Mouse (Mus musculus) limb, embryonic 15.5 days (tissue): Measurements from ENCODE around the gene St3gal5. TPM values are rescaled to one million over a fixed set of nuclear protein-coding genes. Genes with fewer than 3 reads are reported as not detected.
A peak's percentile ranks its signal among the peaks of the same experiment; 100 is the strongest.
"Not testable (repeated sequence)": the region's sequence is repeated elsewhere in the genome, so short reads cannot be mapped to it uniquely, and the experiment has no call there.

Experiments used
- ATAC-seq: fragments of 200-750 bp; cut with Nextera tagmentation; 2 replicates; pipeline ENCODE4 v1.8.0; 2017; ENCODE audit warnings: low read depth, moderate TSS enrichment; ENCODE audit not compliant: insufficient number of reproducible peaks, low FRiP score, low TSS enrichment
- H3K27ac ChIP-seq: fragments of 300-500 bp; sonication (generic); 2 replicates; pipeline ENCODE4 v1.5.1; 2015; ENCODE audit warnings: moderate library complexity, mild to moderate bottlenecking, inconsistent platforms
- H3K27me3 ChIP-seq: fragments of 300-500 bp; sonication (generic); 2 replicates; pipeline ENCODE4 v1.6.1; 2015; ENCODE audit warnings: inconsistent platforms
- H3K36me3 ChIP-seq: fragments of 300-500 bp; sonication (generic); 2 replicates; pipeline ENCODE4 v1.6.1; 2015; ENCODE audit warnings: inconsistent platforms
- H3K4me1 ChIP-seq: fragments of 300-500 bp; sonication (generic); 2 replicates; pipeline ENCODE4 v1.6.1; 2015; ENCODE audit warnings: inconsistent platforms
- H3K4me2 ChIP-seq: fragments of 300-500 bp; sonication (generic); 2 replicates; pipeline ENCODE4 v1.6.1; 2015; ENCODE audit warnings: mild to moderate bottlenecking, inconsistent platforms
- H3K4me3 ChIP-seq: fragments of 300-500 bp; sonication (generic); 2 replicates; pipeline ENCODE4 v1.5.1; 2015; ENCODE audit warnings: mild to moderate bottlenecking, inconsistent platforms
- H3K9ac ChIP-seq: fragments of 300-500 bp; sonication (generic); 2 replicates; pipeline ENCODE4 v1.6.1; 2015; ENCODE audit warnings: inconsistent platforms
- H3K9me3 ChIP-seq: fragments of 300-500 bp; sonication (generic); 2 replicates; pipeline ENCODE4 v1.6.1; 2016; ENCODE audit warnings: inconsistent platforms
- WGBS: fragments of 180-500 bp; shearing (Covaris S2); methylation state at CpG from one replicate; pipeline ENCODE4 v1.1.7; 2015; 5-methylcytosine and 5-hydroxymethylcytosine counted together
- polyA plus RNA-seq: library from polyadenylated mRNA; unstranded; fragments of >200 nt; fragmentation: Nextera tagmentation; extraction: Ambion mirVana; gene quantifications from 2 replicates; pipeline ENCODE4 v1.2.1, GENCODE M21; 2015

The St3gal5 gene
- 31.0 and 36.0 TPM in 2 replicates for polyA plus RNA-seq

DNA sequence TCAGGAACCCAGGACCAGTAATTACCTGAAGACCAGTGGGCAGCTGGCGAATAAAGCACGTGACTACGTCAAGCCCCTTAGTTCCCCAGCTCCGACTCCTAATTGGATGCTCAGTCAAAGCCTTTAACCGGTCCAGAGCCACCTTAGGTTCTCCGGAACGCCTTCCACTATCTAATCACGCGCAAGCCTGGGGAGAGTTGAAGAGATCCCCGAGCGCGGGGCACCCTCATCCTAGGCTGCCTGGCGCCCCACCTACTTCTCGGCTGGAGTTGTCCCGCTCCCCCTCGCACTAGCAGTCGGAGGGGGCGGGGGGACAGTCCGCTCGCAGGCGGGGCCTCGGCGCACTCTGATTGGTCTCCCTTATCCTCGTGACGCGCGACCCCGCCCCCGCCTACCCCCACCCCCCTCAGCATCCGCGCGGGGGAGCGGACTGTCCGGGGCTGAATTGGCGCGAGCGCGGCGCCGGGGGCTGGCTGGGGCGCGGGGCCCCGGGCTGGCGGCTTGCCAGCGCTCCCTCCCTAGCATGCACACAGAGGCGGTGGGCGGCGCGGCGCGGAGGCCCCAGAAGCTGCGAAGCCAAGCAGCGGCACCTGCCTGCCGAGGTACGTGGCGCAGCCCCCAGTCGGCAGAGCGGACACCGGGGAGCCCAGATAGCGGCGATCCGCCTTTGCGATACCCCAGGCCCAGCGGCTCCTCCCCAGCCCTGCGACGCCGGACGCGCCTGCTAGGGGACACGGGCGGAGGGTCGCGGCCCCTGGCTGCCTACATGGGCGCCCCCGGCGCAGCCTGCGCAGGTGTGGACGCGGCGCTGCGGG lies at the start of gene St3gal5:
St3gal5 (plus strand) TSS at position 412 of the 815 bp plus-strand sequence.
- Histone ChIP-seq H3K4me2 (peak within 1 kb of the TSS; percentile 99), H3K4me3 (peak within 1 kb of the TSS; percentile 78), H3K27me3 (no peaks in the 10 kb centered on the region), H3K9me3 (no peaks in the 10 kb centered on the region), H3K9ac (peak within 1 kb of the TSS; percentile 60), H3K4me1 (peaks cover 27% of the 10 kb centered on the region; the same call in 1 of the 2 replicates), H3K36me3 (no peaks in the 10 kb centered on the region), H3K27ac (peak within 1 kb of the TSS; percentile 84)
- ATAC-seq: peak; percentile 97
- WGBS: under 1% methylated on average over 72 of the region's 81 CpGs

GRCm38 (mm10) chr6:72048643-72049042 lies 48.7 kb upstream of the St3gal5 start:
- no peak overlapping the region for H3K4me3 ChIP-seq
- 82% methylated on average over 5 of the region's 5 CpGs for WGBS
- no peak for ATAC-seq

GRCm38 (mm10) chr6:72049941-72050340 lies 47.5 kb upstream of the St3gal5 start:
- Histone ChIP-seq H3K27ac (no peak overlapping the region), H3K4me1 (peaks cover 3% of the 10 kb centered on the region; the same call in 1 of the 2 replicates), H3K36me3 (no peaks in the 10 kb centered on the region), H3K27me3 (no peaks in the 10 kb centered on the region), H3K9ac (no peak overlapping the region), H3K4me2 (no peak overlapping the region), H3K9me3 (no peaks in the 10 kb centered on the region), H3K4me3 (no peak overlapping the region)
- 83% methylated on average over 6 of the region's 6 CpGs for WGBS
- no peak for ATAC-seq

More at GRCm38 (mm10) chr6:72048643-72049042, 48.7 kb upstream of the St3gal5 start:
- Histone ChIP-seq H3K9me3 (no peaks in the 10 kb centered on the region), H3K27me3 (no peaks in the 10 kb centered on the region), H3K4me2 (no peak overlapping the region), H3K4me1 (peaks cover 3% of the 10 kb centered on the region; the same call in 1 of the 2 replicates), H3K36me3 (no peaks in the 10 kb centered on the region), H3K27ac (no peak overlapping the region), H3K9ac (no peak overlapping the region)

DNA sequence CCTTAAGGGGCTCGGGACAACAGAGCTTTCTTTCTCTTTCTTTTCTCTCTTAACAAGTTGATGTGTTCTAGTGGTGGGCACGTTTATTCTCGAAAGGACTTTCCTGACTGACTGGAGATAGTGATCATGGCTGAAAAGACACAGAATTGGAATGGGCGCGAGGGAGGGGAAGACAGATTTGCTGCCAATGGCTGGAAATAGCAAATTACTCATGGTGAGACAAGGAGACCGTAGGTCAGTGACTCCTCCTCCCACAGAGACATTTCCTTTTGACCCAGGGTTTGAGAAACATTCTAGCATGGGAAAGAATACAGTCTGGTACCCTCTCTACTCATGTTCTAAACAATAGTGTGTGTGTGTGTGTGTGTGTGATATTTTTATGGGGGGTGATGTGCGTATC lies 46.6 kb upstream of the St3gal5 start:
- Histone ChIP-seq H3K9me3 (no peaks in the 10 kb centered on the region), H3K9ac (no peak overlapping the region), H3K27ac (no peak overlapping the region), H3K36me3 (no peaks in the 10 kb centered on the region), H3K4me3 (no peak overlapping the region), H3K27me3 (no peaks in the 10 kb centered on the region), H3K4me1 (peaks cover 3% of the 10 kb centered on the region; the same call in 1 of the 2 replicates), H3K4me2 (no peak overlapping the region)
- 72% methylated on average over 7 of the region's 7 CpGs for WGBS
- ATAC-seq: no peak

GRCm38 (mm10) chr6:72051247-72051646 lies 46.1 kb upstream of the St3gal5 start:
- Histone ChIP-seq H3K4me3 (no peak overlapping the region), H3K36me3 (no peaks in the 10 kb centered on the region), H3K27ac (no peak overlapping the region), H3K9ac (no peak overlapping the region), H3K4me2 (no peak overlapping the region), H3K4me1 (peaks cover 3% of the 10 kb centered on the region; the same call in 1 of the 2 replicates), H3K9me3 (no peaks in the 10 kb centered on the region), H3K27me3 (no peaks in the 10 kb centered on the region)
- WGBS: 61% methylated on average over 2 of the region's 2 CpGs
- no peak for ATAC-seq

DNA sequence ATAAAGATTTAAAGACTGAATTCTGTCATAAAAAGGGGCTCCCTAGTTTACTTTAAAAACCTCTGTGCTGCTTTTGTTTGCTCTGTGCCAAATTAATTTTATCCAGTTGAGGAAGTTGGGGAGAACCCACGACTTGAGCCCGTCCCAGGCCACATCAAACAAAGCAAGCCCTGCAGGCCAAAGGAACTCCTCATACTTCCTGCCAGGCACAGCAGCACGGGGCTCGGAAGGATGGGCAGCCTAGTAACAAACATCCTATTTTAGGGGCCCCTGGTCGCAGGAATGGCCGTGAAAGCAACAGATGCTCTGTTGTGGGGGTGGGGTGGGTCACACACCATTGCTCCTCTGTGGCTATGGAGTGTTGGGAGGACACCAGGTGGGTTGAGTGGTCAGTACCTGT lies 45.6 kb upstream of the St3gal5 start:
- Histone ChIP-seq H3K4me2 (no peak overlapping the region), H3K27ac (no peak overlapping the region), H3K4me1 (peaks cover 3% of the 10 kb centered on the region; the same call in 1 of the 2 replicates), H3K27me3 (no peaks in the 10 kb centered on the region), H3K9ac (no peak overlapping the region), H3K9me3 (no peaks in the 10 kb centered on the region), H3K36me3 (no peaks in the 10 kb centered on the region), H3K4me3 (no peak overlapping the region)
- WGBS: 20% methylated on average over 6 of the region's 6 CpGs
- ATAC-seq: no peak

DNA sequence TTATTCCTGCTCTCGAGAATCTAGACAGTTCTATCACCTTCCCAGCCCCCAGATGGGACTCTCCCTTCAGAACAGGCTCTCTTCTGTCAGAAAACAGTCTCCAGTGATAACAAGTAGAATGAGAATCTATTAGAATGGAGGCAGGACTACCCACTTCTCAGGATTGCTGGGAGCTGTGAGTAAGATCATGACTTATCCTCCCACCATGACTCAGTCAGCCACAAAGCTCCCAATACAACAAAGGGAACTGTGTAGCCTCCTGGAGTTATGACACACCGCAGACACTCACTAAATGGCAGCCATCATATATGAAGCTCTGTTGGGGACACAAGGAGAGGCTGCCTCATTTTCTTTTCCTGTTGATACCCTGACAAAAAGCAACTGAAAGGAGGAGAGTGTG lies 40.8 kb upstream of the St3gal5 start:
- Histone ChIP-seq H3K36me3 (no peaks in the 10 kb centered on the region), H3K4me2 (no peak overlapping the region), H3K9me3 (no peaks in the 10 kb centered on the region), H3K27ac (no peak overlapping the region), H3K4me3 (no peak overlapping the region), H3K4me1 (peaks cover 3% of the 10 kb centered on the region; the same call in 1 of the 2 replicates), H3K9ac (no peak overlapping the region), H3K27me3 (no peaks in the 10 kb centered on the region)
- ATAC-seq: no peak
- WGBS: 87% methylated on average over 2 of the region's 2 CpGs

GRCm38 (mm10) chr6:72058398-72058889 lies 38.9 kb upstream of the St3gal5 start:
- Histone ChIP-seq H3K4me3 (no peak overlapping the region), H3K4me1 (no peaks in the 10 kb centered on the region), H3K27ac (no peak overlapping the region), H3K9me3 (no peaks in the 10 kb centered on the region), H3K27me3 (no peaks in the 10 kb centered on the region), H3K9ac (no peak overlapping the region), H3K36me3 (no peaks in the 10 kb centered on the region), H3K4me2 (no peak overlapping the region)
- WGBS: 88% methylated on average over 9 of the region's 9 CpGs
- no peak for ATAC-seq

GRCm38 (mm10) chr6:72060677-72061076 lies 36.7 kb upstream of the St3gal5 start:
- H3K27ac ChIP-seq, H3K27me3 ChIP-seq, H3K9ac ChIP-seq, H3K4me1 ChIP-seq, ATAC-seq, H3K4me2 ChIP-seq, H3K36me3 ChIP-seq, H3K4me3 ChIP-seq, H3K9me3 ChIP-seq: not testable (repeated sequence)
- 76% methylated on average over 10 of the region's 10 CpGs for whole genome bisulfite sequencing

GRCm38 (mm10) chr6:72063718-72064117 lies 33.7 kb upstream of the St3gal5 start:
- no peak overlapping the region for H3K27ac ChIP-seq
- H3K36me3 ChIP-seq: no peaks in the 10 kb centered on the region
- no peak for ATAC-seq
- no peaks in the 10 kb centered on the region; the same call in 1 of the 2 replicates for H3K9me3 ChIP-seq
- no peaks in the 10 kb centered on the region for H3K27me3 ChIP-seq
- H3K4me3 ChIP-seq: no peak overlapping the region
- 72% methylated on average over 6 of the region's 6 CpGs for WGBS
- no peak overlapping the region for H3K9ac ChIP-seq
- H3K4me2 ChIP-seq: no peak overlapping the region
- H3K4me1 ChIP-seq: no peaks in the 10 kb centered on the region

DNA sequence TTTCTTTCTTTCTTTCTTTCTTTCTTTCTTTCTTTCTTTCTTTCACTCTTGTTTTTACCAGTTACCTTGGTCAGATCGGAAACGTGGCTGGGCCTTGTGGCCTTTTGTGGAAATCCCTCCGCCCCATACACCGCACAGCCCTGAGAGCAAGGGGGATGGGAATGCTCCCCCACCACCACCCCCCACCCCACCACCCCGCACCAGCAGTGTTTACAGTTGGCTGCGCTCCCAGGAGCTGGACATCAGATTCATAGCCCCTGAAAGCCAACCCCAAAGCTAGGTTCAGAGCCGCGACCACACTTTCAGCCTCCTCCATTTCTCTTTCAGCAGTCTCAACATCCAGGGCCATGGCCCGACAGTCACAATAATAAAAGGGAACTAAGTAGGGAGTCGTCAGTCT lies 31.4 kb upstream of the St3gal5 start:
- no peaks in the 10 kb centered on the region for H3K4me1 ChIP-seq
- no peak for ATAC-seq
- no peak overlapping the region for H3K9ac ChIP-seq
- 60% methylated on average over 10 of the region's 10 CpGs for WGBS
- H3K4me3 ChIP-seq: no peak overlapping the region
- no peaks in the 10 kb centered on the region for H3K27me3 ChIP-seq
- H3K27ac ChIP-seq: no peak overlapping the region
- no peak overlapping the region for H3K4me2 ChIP-seq
- no peaks in the 10 kb centered on the region for H3K36me3 ChIP-seq
- no peaks in the 10 kb centered on the region; the same call in 1 of the 2 replicates for H3K9me3 ChIP-seq

- Histone ChIP-seq H3K27ac (no peak overlapping the region), H3K9ac (no peak overlapping the region), H3K27me3 (no peaks in the 10 kb centered on the region), H3K4me3 (no peak overlapping the region), H3K36me3 (no peaks in the 10 kb centered on the region), H3K4me2 (no peak overlapping the region), H3K4me1 (no peaks in the 10 kb centered on the region), H3K9me3 (no peaks in the 10 kb centered on the region; the same call in 1 of the 2 replicates)
- ATAC-seq: no peak
- 79% methylated on average over 4 of the region's 4 CpGs for WGBS
Measured at GRCm38 (mm10) chr6:72068436-72068835, 29.0 kb upstream of the St3gal5 start.
